Mouse (Mus musculus) testis, adult 2 months (tissue): Measurements from ENCODE around the gene Zfp646. TPM values are rescaled to one million over a fixed set of nuclear protein-coding genes. Genes with fewer than 3 reads are reported as not detected.
"Not testable (repeated sequence)": the region's sequence is repeated elsewhere in the genome, so short reads cannot be mapped to it uniquely, and the experiment has no call there.

ENCODE experiments used
- H3K27ac ChIP-seq: fragments of 200-500 bp; 2 replicates; pipeline ENCODE4 v1.5.1; 2012; ENCODE audit warnings: low read depth, low read length; ENCODE audit not compliant: control insufficient read depth, insufficient read depth
- H3K27me3 ChIP-seq: fragments of 200-500 bp; 2 replicates; pipeline ENCODE4 v1.6.1; 2012; ENCODE audit warnings: mild to moderate bottlenecking, low read length, moderate library complexity; ENCODE audit not compliant: control insufficient read depth, insufficient read depth
- H3K36me3 ChIP-seq: fragments of 200-500 bp; 2 replicates; pipeline ENCODE4 v1.6.1; 2012; ENCODE audit warnings: mild to moderate bottlenecking, low read length; ENCODE audit not compliant: control insufficient read depth, insufficient read depth
- H3K4me1 ChIP-seq: fragments of 200-500 bp; 2 replicates; pipeline ENCODE4 v1.6.1; 2012; ENCODE audit warnings: low read length; ENCODE audit not compliant: control insufficient read depth, insufficient read depth
- H3K4me3 ChIP-seq: fragments of 200-500 bp; 2 replicates; pipeline ENCODE4 v1.5.1; 2012; ENCODE audit warnings: low read depth, mild to moderate bottlenecking, low read length, moderate library complexity, mixed read lengths; ENCODE audit not compliant: control insufficient read depth
- CTCF ChIP-seq: fragments of 200-500 bp; IDR thresholded peaks from 2 replicates; pipeline ENCODE4 v1.5.1; 2012; ENCODE audit warnings: low read depth, mild to moderate bottlenecking, inconsistent platforms, low read length, moderate library complexity; ENCODE audit not compliant: control insufficient read depth, insufficient read depth, insufficient replicate concordance
- POLR2A ChIP-seq: fragments of 200-500 bp; IDR thresholded peaks from 2 replicates; pipeline ENCODE4 v1.6.1; 2012; ENCODE audit warnings: low read depth, mild to moderate bottlenecking, inconsistent platforms, low read length, moderate library complexity; ENCODE audit not compliant: control insufficient read depth
- polyA plus RNA-seq: library from polyadenylated mRNA; depleted of rRNA; stranded (reverse); fragments of >200 nt; gene quantifications from 2 replicates; pipeline ENCODE4 v1.2.3, GENCODE M21; 2012; rRNA removed

Gene Zfp646
- 57.9 and 60.3 TPM in 2 replicates for polyA plus RNA-seq

- H3K27ac ChIP-seq: peak within 1 kb of the TSS; percentile 99
- H3K27me3 ChIP-seq: no peaks in the 10 kb centered on the region
- peaks cover 3% of the 10 kb centered on the region for H3K36me3 ChIP-seq
- no peak for TF ChIP-seq POLR2A
- no peak for TF ChIP-seq CTCF
- peaks cover 6% of the 10 kb centered on the region for H3K4me1 ChIP-seq
- H3K4me3 ChIP-seq: peak within 1 kb of the TSS; percentile 100
Measured at GRCm38 (mm10) chr7:127876041-127876466, at the start of gene Zfp646. Gene Zfp646, plus strand, starts transcription at chr7:127876221.

DNA sequence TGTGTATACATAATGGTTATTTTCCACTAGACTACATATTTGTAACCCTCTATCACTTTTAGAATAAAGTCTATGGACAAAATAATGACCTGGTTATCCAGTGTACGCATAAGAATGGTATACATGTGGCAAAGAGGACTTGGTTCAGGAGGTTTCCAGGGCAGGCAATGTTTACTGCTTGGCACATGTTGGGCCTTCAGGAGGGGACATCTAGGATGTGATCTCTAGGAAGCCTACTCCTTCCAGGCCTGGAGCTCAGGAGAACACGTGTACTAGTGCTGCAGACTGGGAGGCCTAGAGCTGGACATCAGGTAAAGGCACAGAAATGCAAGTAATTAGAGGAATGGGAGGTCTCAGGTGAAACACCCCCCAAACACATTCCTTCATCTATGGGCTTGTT is 40.5 kb upstream of the Zfp646 start:
- TF ChIP-seq POLR2A: no peak
- TF ChIP-seq CTCF: no peak
- no peak overlapping the region for H3K4me3 ChIP-seq

GRCm38 (mm10) chr7:127837473-127837872 is 38.5 kb upstream of the Zfp646 start:
- no peaks in the 10 kb centered on the region for H3K36me3 ChIP-seq
- H3K27ac ChIP-seq: no peak overlapping the region
- no peak for TF ChIP-seq POLR2A
- no peak for TF ChIP-seq CTCF
- H3K27me3 ChIP-seq: no peaks in the 10 kb centered on the region
- H3K4me3 ChIP-seq: no peak overlapping the region
- H3K4me1 ChIP-seq: peaks cover 13% of the 10 kb centered on the region

More for the DNA sequence above, 40.5 kb upstream of the Zfp646 start:
- Histone ChIP-seq H3K27ac (no peak overlapping the region), H3K36me3 (no peaks in the 10 kb centered on the region), H3K4me1 (no peaks in the 10 kb centered on the region), H3K27me3 (no peaks in the 10 kb centered on the region)

- not testable (repeated sequence) for H3K27ac ChIP-seq, H3K4me3 ChIP-seq, H3K36me3 ChIP-seq, H3K27me3 ChIP-seq
- peaks cover 13% of the 10 kb centered on the region for H3K4me1 ChIP-seq
Measured at GRCm38 (mm10) chr7:127837878-127838277, 38.1 kb upstream of the Zfp646 start.

DNA sequence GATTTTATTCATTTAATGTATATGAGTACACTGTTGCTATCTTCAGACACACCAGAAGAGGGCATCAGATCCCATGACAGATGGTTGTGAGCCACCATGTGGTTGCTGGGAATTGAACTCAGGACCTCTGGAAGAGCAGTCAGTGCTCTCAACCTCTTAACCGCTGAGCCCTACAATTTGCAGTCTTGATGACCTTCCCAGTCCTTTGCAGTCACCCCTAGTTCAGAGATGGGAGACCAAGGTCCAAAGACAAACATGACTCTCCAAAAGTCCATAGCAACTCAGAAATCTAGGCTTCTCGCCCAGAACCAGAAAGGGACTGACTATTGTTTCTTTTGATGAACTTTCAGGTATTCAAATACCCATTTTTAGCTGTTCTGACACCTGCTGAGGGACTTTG is 36.0 kb upstream of the Zfp646 start:
- not testable (repeated sequence) for H3K27me3 ChIP-seq, H3K27ac ChIP-seq, H3K4me3 ChIP-seq, H3K36me3 ChIP-seq
- H3K4me1 ChIP-seq: peaks cover 13% of the 10 kb centered on the region

DNA sequence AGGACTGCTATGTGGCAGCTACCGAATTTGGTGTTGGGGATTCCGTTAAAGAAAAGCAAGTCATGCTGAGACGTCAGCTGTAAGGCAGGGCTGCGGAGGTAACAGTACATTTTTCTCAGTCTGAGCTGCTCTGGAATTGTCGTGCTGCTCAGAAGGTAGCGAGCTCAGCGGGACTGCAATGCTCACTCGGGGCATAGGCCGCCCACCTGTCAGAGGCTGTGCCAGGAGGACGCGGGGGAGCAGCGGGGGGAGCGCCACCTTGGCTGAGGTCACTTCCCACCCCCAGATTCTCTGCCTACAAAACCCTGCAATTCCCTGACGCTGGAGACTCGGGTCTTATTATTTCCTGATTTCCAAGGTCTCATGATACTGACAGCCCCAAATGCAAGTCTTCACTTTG is 35.1 kb upstream of the Zfp646 start:
- no peaks in the 10 kb centered on the region for H3K36me3 ChIP-seq

DNA sequence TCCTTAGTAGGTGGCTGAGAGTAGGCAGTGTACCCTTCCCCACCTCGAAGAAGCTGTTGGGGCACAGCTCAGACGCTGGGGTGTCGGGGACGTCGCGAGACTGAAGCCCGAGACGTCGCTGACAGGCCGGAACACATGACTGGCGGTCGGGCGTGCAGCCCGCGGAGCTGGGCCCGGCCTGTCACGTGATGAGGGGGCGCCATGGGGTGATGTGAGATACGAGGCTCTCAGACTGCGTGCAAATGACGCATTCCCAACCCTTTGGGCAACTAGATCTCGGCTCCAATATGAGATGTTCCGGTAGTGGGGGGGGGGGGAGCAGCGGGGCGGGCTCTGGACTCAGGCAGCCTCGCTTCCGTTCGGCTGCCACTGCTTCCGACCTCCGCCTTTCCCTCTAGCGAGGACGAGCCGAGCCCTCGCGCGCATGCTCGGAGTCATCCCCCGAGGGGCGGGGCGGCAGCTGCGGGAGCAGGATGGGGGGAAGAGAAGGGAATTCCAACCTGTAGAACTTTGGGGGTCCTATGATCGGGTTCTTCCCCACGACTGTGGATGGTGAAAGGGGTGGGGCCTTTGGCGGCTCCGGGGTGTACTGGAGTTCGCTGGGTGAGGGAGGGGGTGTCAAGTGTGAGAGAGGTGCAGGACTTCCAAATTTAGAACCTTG is 34.6 kb upstream of the Zfp646 start:
- no peak for TF ChIP-seq CTCF
- no peak; the same call in 1 of the 2 replicates for TF ChIP-seq POLR2A

More for the DNA sequence above, 35.1 kb upstream of the Zfp646 start:
- TF ChIP-seq CTCF: no peak
- TF ChIP-seq POLR2A: no peak
- Histone ChIP-seq H3K27ac (peak overlapping the region; percentile 85), H3K4me3 (peak overlapping the region; percentile 93), H3K4me1 (peaks cover 13% of the 10 kb centered on the region), H3K27me3 (no peaks in the 10 kb centered on the region)

DNA sequence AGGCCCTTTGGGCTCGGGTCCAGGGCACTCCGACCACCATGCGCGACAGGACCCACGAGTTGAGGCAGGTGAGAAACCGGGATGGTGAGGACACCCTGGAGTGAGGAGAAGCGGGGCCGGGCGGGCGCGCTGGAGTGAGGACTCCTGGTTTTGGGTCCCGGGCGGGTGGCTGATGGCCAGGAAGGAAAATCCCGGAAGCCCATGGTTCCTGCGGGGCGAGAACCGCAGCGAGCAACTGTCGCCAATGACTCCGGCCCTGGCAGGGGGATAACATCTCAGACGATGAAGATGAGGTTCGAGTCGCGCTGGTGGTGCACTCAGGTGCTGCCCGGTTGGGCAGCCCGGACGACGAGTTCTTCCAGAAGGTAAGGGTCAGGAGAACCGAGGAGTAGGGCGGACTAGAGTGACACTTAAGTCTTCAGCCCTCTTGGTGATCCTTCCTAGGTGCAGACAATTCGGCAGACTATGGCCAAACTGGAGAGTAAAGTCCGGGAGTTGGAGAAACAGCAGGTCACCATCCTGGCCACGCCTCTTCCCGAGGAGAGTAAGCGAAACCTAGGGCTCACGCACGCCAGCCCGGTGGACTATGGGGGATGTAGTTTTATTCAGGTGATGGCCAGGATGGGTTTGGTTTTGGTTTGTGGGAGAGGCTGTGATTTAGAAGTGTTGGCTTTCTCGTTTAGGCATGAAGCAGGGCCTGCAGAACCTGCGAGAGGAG is 33.9 kb upstream of the Zfp646 start:
- TF ChIP-seq POLR2A (peak; percentile 44), CTCF (no peak)
- no peaks in the 10 kb centered on the region for H3K27me3 ChIP-seq

More for the DNA sequence above, 34.6 kb upstream of the Zfp646 start:
- H3K36me3 ChIP-seq: no peaks in the 10 kb centered on the region
- peaks cover 13% of the 10 kb centered on the region for H3K4me1 ChIP-seq
- peak overlapping the region; percentile 93 for H3K4me3 ChIP-seq
- H3K27me3 ChIP-seq: no peaks in the 10 kb centered on the region
- H3K27ac ChIP-seq: peak overlapping the region; percentile 86

More for the DNA sequence above, 33.9 kb upstream of the Zfp646 start:
- Histone ChIP-seq H3K4me3 (peak overlapping the region; percentile 93), H3K27ac (peak overlapping the region; percentile 86), H3K4me1 (peaks cover 13% of the 10 kb centered on the region), H3K36me3 (no peaks in the 10 kb centered on the region)
